Mouse (Mus musculus) forebrain, embryonic 16.5 days (tissue): Measurements from ENCODE around the gene Mfap3l. TPM values are rescaled to one million over a fixed set of nuclear protein-coding genes. Genes with fewer than 3 reads are reported as not detected.

Source experiments
- ATAC-seq: fragments of 200-750 bp; cut with Nextera tagmentation; 2 replicates; pipeline ENCODE4 v1.8.0; 2017; ENCODE audit warnings: mild to moderate bottlenecking, moderate library complexity
- H3K27ac ChIP-seq: fragments of 300-500 bp; sonication (generic); 2 replicates; pipeline ENCODE4 v1.5.1; 2014; ENCODE audit warnings: low read length, control low read depth
- H3K27me3 ChIP-seq: fragments of 300-500 bp; sonication (generic); replicated peaks from 2 replicates; pipeline ENCODE4 v1.6.1; 2014; ENCODE audit warnings: low read length; ENCODE audit not compliant: control insufficient read depth, insufficient read depth
- H3K36me3 ChIP-seq: fragments of 300-500 bp; sonication (generic); 2 replicates; pipeline ENCODE4 v1.6.1; 2014; ENCODE audit not compliant: control insufficient read depth, insufficient read depth
- H3K4me1 ChIP-seq: fragments of 300-500 bp; sonication (generic); replicated peaks from 2 replicates; pipeline ENCODE4 v1.6.1; 2014; ENCODE audit warnings: low read length; ENCODE audit not compliant: control insufficient read depth, insufficient read depth
- H3K4me2 ChIP-seq: fragments of 300-500 bp; sonication (generic); 2 replicates; pipeline ENCODE4 v1.6.1; 2014; ENCODE audit warnings: mild to moderate bottlenecking, low read length, control low read depth
- H3K4me3 ChIP-seq: fragments of 300-500 bp; sonication (generic); replicated peaks from 2 replicates; pipeline ENCODE4 v1.5.1; 2014; ENCODE audit warnings: mild to moderate bottlenecking, low read length, control low read depth
- H3K9ac ChIP-seq: fragments of 300-500 bp; sonication (generic); replicated peaks from 2 replicates; pipeline ENCODE4 v1.6.1; 2014; ENCODE audit warnings: low read depth, low read length, control low read depth
- H3K9me3 ChIP-seq: fragments of 300-500 bp; sonication (generic); 2 replicates; pipeline ENCODE4 v1.6.1; 2016; ENCODE audit warnings: low read length; ENCODE audit not compliant: control insufficient read depth
- WGBS: fragments of 180-500 bp; shearing (Covaris S2); extraction: QIAGEN DNeasy Blood & Tissue Kit; methylation state at CpG from one replicate; pipeline ENCODE4 v1.1.7; 2014; 5-methylcytosine and 5-hydroxymethylcytosine counted together
- polyA plus RNA-seq: library from polyadenylated mRNA; unstranded; fragments of >200 nt; fragmentation: Nextera tagmentation; extraction: Ambion mirVana; gene quantifications from 2 replicates; pipeline ENCODE4 v1.2.1, GENCODE M21; 2015

Mfap3l gene
- polyA plus RNA-seq, 1 experiment from 2014 or later = 1.7 TPM

DNA sequence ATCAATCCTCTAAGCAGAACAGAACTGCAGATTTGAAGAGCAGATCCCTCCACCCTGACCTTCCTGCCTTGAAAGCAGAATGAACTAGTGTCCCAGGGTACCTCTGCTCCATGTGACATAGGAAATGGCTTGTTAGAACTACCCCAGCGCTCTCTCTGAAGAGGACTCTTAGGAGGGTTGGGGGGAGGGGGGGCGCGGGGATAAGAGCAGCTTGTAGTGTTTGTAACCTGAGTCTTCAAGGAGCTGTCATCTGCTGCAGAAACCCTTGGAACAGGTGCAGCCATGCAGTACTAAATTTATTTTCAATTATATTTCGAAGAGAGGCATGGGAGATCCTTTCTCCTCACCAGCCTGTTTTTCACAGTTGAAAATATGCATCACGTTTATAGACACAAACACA, 30.9 kb downstream of the Mfap3l start:
- ATAC-seq = peak; percentile 57; the same call in 1 of the 2 replicates
- H3K27me3 ChIP-seq = no peaks in the 10 kb centered on the region
- WGBS = 37% methylated on average over 5 of the region's 5 CpGs
- H3K36me3 ChIP-seq = no peaks in the 10 kb centered on the region
- peaks cover 6% of the 10 kb centered on the region; the same call in 1 of the 2 replicates for H3K4me1 ChIP-seq
- H3K4me3 ChIP-seq = no peak overlapping the region
- H3K9me3 ChIP-seq = no peaks in the 10 kb centered on the region
- no peak overlapping the region for H3K9ac ChIP-seq
- no peak overlapping the region for H3K27ac ChIP-seq
- H3K4me2 ChIP-seq = no peak overlapping the region

GRCm38 (mm10) chr8:60665821-60666220, 33.2 kb downstream of the Mfap3l start:
- 82% methylated on average over 4 of the region's 4 CpGs for WGBS
- Histone ChIP-seq H3K36me3 (no peaks in the 10 kb centered on the region), H3K4me3 (no peak overlapping the region), H3K4me1 (peaks cover 6% of the 10 kb centered on the region; the same call in 1 of the 2 replicates), H3K9ac (no peak overlapping the region), H3K9me3 (no peaks in the 10 kb centered on the region), H3K27me3 (no peaks in the 10 kb centered on the region), H3K4me2 (no peak overlapping the region), H3K27ac (no peak overlapping the region)
- no peak for ATAC-seq

DNA sequence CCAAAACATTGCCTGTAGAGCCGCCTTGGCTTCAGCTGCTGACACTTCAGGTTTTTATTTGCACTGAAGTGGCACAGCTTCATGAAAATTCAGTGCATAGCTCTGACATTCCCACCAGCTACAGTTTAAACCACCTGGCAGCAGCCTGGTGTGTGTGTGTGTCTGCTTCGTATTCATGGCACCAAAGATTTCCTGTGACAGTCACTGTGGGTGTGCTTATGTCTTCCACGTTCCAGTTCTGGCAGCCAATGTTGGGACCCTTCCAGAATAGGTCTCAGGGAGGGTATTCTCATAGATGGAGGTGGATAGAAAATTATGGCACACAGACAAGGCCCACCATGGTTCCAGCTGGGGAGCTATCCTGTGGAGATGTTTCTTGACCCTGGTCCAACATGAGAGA, 34.2 kb downstream of the Mfap3l start:
- Histone ChIP-seq H3K4me1 (peaks cover 6% of the 10 kb centered on the region; the same call in 1 of the 2 replicates), H3K27ac (no peak overlapping the region), H3K27me3 (no peaks in the 10 kb centered on the region), H3K36me3 (no peaks in the 10 kb centered on the region), H3K9me3 (no peaks in the 10 kb centered on the region), H3K4me3 (no peak overlapping the region), H3K4me2 (no peak overlapping the region), H3K9ac (no peak overlapping the region)
- ATAC-seq = peak; percentile 71; the same call in 1 of the 2 replicates
- WGBS = 38% methylated on average over 3 of the region's 3 CpGs

DNA sequence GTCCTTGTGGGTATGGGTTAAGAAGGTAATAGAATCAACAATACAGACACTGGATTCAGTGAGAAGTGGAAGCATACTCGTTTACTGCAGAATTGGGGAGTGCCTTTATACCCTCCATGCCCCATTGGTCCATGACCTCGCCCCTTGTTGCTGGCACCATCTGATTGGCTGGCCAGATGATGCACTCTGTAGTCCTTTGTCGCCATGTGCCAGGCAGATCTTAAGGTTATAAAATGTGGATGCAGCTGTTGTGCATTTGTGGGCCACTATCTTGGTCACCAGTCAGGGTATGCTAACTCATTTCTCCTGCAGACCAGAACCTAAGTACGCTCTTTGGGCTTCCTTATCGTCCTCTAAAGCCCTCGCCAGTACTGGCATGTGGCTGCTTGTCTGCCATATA, 46.0 kb downstream of the Mfap3l start:
- Histone ChIP-seq H3K27me3 (no peaks in the 10 kb centered on the region), H3K27ac (no peak overlapping the region), H3K4me2 (no peak overlapping the region), H3K9me3 (no peaks in the 10 kb centered on the region), H3K4me3 (no peak overlapping the region), H3K4me1 (no peaks in the 10 kb centered on the region), H3K9ac (no peak overlapping the region), H3K36me3 (no peaks in the 10 kb centered on the region)
- 93% methylated on average over 6 of the region's 6 CpGs for WGBS
- no peak for ATAC-seq

DNA sequence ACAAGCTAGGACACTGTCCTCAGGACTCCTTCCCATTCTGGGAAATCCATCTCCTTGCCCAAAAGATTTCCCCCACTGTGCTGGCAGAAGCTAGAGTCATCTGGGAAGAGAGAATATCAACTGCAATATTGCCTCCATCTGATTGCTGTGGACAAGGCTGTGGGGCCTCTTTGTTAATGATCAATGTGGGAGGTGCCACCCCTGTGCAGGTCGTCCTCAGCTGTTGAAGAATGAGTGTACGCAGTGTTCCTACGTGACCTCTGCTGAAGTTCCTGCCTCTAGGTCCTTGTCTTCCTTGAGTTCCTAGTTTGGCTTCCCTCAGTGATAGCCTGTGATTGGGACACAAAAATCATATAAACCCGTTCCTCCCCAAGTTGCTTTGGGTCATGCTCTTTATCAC, 49.2 kb downstream of the Mfap3l start:
- no peak for ATAC-seq
- 90% methylated on average over 4 of the region's 4 CpGs for WGBS
- Histone ChIP-seq H3K27ac (no peak overlapping the region), H3K36me3 (no peaks in the 10 kb centered on the region), H3K4me1 (no peaks in the 10 kb centered on the region), H3K9ac (no peak overlapping the region), H3K27me3 (no peaks in the 10 kb centered on the region), H3K9me3 (no peaks in the 10 kb centered on the region), H3K4me2 (no peak overlapping the region), H3K4me3 (no peak overlapping the region)

DNA sequence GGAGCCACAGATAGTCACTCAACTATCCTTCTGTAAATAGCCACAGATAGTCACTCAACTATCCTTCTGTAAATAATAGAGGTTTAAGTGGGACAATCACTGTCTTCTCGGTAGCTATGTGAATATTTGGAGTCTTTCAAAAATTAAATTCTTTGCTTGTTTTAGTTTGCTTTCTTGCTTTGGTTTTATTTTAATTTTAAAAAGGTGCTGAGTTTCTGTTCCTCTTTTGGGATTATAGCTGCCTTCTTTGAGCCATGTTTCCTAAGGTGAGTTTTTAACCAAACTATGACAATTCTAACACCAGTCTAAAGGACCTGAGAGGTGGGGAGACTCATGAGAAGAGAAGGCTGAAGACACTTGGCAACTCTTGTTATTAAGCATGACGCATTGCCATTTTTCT, 49.7 kb downstream of the Mfap3l start:
- ATAC-seq = no peak
- 93% methylated on average over 2 of the region's 2 CpGs for WGBS
- Histone ChIP-seq H3K4me1 (no peaks in the 10 kb centered on the region), H3K4me3 (no peak overlapping the region), H3K9me3 (no peaks in the 10 kb centered on the region), H3K27ac (no peak overlapping the region), H3K36me3 (no peaks in the 10 kb centered on the region), H3K27me3 (no peaks in the 10 kb centered on the region), H3K4me2 (no peak overlapping the region), H3K9ac (no peak overlapping the region)

- 90% methylated on average over 8 of the region's 8 CpGs for WGBS
- Histone ChIP-seq H3K27me3 (no peaks in the 10 kb centered on the region), H3K36me3 (no peaks in the 10 kb centered on the region), H3K9ac (no peak overlapping the region), H3K27ac (no peak overlapping the region), H3K9me3 (no peaks in the 10 kb centered on the region), H3K4me2 (no peak overlapping the region), H3K4me3 (no peak overlapping the region), H3K4me1 (no peaks in the 10 kb centered on the region)
- ATAC-seq = no peak
Observed at GRCm38 (mm10) chr8:60711516-60712086, 79.0 kb downstream of the Mfap3l start.

DNA sequence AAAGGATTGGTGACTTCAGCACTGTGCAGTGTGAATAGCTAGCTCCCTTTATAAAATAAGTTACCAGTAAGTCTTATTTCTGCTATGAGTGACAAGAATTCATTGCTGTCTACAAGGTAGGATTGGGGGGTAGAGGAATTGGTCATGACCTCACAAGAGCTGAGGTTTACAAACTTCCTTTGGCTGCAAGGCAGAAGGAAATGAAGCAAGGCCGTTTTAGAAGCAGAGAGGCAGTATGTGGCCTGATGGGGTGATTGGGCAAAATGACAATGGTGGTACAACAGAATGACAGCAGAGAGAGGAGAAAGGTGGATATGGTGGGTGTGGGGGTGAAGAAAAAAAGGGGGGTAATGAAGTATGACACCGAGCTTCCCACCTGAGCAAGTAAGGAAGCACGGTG, 82.1 kb downstream of the Mfap3l start:
- no peak overlapping the region for H3K4me2 ChIP-seq
- no peak overlapping the region for H3K27ac ChIP-seq
- WGBS = 84% methylated on average over 2 of the region's 3 CpGs
- no peaks in the 10 kb centered on the region for H3K27me3 ChIP-seq
- H3K4me1 ChIP-seq = no peaks in the 10 kb centered on the region
- ATAC-seq = no peak
- H3K36me3 ChIP-seq = no peaks in the 10 kb centered on the region
- no peak overlapping the region for H3K9ac ChIP-seq
- no peak overlapping the region for H3K4me3 ChIP-seq
- no peaks in the 10 kb centered on the region for H3K9me3 ChIP-seq

GRCm38 (mm10) chr8:60718692-60719091, 86.1 kb downstream of the Mfap3l start:
- 49% methylated on average over 3 of the region's 3 CpGs for WGBS
- Histone ChIP-seq H3K9me3 (no peaks in the 10 kb centered on the region), H3K27me3 (no peaks in the 10 kb centered on the region), H3K27ac (no peak overlapping the region), H3K4me3 (no peak overlapping the region), H3K4me1 (no peaks in the 10 kb centered on the region), H3K4me2 (no peak overlapping the region), H3K36me3 (no peaks in the 10 kb centered on the region), H3K9ac (no peak overlapping the region)
- ATAC-seq = no peak
